Mouse (Mus musculus) regulatory T cell (primary cell): ENCODE data around the gene Tomm40l.

Source experiments
- in situ Hi-C: fragments of 300-600 bp; cut with MboI, MseI; formaldehyde crosslinking; loops from one replicate; pipeline ENCODE4 v1.15.1; 2025; ENCODE audit warnings: high pct_unique_total_duplicates

Tomm40l gene

DNA sequence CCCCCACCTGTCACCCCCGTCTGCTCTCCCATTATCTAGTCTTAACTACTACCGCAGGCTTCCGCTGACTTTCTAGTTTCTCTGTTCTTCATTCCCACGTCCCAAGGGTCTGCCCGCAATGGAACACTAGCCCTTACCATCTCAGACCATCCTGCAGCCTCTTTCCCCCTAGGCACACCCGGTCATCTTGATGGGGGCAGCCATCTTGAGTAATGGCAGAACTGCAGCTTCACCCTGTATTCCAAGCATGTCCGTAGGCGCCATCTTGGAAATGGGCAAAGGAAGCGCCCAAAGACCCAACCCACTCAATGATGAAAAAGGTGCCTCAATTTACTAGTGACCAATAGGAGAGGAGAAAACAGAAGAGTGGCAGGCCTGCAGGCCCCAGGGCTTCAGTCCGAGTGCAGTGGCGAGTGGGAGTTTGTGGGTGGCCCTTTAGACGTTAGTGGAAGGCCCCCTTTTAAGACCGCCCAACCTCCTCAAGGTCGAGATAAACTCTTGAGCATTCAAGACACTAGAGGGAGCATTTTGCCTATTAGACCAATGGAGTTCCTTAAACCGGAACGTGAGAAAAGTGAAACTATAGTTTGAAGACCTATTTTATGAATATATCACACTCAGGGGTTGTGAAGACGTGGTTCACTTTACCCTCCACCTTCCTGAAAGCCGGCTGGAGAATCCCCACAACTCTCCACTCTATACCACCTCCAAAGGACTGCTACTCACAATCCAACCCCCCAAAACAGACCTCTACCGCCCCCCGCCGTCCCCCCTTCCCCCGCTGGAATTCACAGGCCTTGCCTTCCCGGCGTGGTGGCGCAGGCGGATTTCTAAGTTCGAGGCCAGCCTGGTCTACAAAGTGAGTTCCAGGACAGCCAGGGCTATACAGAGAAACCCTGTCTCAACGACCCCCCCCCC is at the start of gene Tomm40l:
TSS of gene Tomm40l (minus strand) at position 277 of the 918 bp plus-strand sequence.
- in situ Hi-C loops, result loop anchor here (5.0 kb wide), 1 partner anchor 100 kb away; no protein-coding TSS in a partner anchor

DNA sequence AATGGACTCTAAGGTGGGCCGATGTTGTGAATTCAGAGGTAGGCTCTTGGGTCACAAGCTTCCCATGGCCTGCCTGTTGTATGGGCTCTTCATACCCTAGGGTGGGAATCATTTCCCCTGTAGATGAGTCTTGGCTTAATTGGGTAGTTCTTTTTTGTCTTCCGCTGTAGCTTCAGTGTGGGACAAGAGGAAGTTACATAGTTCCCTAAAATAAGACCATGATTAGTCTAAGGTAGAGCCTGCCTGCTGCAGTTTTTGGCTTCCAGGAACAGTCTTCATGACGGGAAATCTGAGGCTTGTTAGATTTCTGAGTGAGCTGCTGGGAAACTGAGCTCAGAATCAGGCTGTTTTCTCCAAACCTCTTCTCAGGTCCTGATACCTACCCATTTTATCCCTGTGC is 49.8 kb upstream of the Tomm40l start:
- in situ Hi-C loops, result no loop called here

DNA sequence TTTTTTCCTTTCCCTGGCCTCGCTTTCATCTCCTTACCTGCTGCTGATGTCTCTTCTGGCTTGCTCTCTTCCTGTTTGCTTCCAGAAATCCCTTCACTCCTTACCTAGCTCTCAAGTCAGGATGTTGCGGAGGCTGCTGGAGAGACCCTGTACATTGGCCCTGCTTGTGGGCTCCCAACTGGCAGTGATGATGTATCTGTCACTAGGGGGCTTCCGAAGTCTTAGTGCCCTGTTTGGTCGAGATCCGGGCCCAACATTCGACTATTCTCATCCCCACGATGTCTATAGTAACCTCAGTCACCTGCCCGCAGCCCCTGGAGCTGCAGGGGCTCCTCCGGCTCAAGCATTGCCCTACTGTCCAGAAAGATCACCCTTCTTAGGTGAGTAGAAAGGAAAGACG is 49.3 kb upstream of the Tomm40l start:
- in situ Hi-C loops, result no loop called here

DNA sequence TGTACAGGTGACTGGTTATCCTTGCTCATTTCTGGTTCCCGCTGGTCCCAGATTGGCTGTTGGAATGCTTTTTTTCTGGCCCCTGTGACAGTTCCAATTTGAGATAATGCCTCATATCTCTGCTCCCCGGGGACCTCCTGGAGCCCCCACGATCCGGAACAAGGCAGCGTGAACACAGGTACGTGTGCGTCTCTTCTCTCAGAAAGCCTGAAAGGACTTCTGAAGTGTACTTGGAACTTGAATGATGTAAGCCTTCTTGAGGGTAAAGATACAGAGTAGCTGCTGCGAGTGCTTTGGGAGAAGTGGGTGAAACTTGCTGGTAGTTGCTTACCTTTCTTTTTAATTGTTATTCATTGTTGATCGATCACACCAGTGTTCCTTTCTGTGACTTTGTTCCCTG is 48.9 kb upstream of the Tomm40l start:
- in situ Hi-C loops, result no loop called here

DNA sequence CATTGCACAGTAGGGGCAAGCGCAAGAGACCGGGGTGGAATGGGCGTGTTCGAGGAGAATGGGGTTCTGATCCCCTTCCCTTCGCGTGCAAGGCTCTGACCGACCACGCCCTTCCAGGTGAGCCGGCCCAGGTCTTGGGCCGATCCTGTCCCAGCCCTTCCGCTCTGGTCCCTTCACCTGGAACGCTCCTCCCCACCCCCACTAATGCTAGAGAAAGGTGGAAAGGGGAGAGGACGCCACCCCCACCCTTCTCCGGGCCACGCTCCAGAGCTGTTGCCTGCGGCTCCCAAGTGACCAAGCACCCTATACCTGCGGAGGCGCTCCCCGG is 48.2 kb upstream of the Tomm40l start:
- in situ Hi-C loops, result no loop called here

DNA sequence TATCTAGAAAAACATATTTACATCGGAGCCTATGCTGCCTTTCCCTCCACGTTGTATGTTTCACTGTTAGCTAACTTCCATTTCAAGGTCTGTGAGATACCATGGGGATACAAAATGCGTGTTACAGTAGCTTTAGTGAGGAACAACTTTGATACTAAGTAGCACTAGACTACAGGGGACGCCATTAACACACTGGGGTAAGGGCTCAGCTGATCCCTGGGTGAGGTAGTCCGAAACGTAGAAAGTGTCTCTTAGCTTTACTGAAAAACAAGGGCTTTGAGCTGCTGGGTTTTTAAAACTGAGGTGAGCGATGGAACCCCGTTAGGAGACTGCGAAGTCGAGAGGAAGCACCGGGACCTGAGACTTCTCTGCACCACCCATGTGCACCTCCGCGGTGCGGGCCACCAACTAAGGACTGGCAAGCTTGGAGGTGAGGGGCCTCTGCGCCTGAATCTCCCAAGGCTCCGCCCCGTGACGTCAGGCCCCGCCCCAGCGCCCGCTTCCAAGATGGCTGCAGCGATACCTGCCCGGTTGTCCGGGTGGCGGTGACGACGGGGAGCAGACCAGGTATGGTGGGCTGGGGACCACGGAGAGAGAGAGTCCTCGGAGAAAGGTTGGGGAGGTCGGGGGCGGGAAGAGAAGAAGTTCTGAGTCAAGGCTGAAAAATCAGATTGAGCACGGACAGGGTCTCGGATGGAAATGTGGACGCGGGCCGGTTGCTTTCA is 47.7 kb upstream of the Tomm40l start, which contains the start of gene B4galt3:
TSS of gene B4galt3 (plus strand) at position 481 of the 725 bp plus-strand sequence.
- in situ Hi-C loops, result loop anchor here (10.0 kb wide), 1 partner anchor 155 kb away; the partner anchor contains the start of gene Cfap126

DNA sequence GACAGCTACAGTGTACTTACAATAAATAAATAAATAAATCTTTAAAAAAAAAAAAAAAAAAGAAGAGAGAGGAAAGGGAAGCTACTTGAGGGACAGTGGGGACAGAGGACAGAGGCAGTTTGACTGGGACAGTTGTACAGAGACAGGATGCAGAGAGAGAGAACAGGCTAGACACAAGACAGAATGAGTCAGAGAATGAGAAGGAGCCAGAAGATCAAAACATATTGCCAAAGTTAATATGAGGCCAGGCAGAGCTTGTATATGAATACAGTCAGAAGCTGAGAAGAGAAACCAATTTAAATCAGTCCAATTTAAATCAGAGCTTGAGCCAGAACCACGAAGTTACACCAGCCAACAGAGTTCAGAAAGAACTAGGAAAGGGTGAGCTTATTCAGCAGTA is 46.0 kb upstream of the Tomm40l start:
- in situ Hi-C loops, result loop anchor here (10.0 kb wide), 1 partner anchor 154 kb away; the partner anchor contains the start of gene Cfap126

DNA sequence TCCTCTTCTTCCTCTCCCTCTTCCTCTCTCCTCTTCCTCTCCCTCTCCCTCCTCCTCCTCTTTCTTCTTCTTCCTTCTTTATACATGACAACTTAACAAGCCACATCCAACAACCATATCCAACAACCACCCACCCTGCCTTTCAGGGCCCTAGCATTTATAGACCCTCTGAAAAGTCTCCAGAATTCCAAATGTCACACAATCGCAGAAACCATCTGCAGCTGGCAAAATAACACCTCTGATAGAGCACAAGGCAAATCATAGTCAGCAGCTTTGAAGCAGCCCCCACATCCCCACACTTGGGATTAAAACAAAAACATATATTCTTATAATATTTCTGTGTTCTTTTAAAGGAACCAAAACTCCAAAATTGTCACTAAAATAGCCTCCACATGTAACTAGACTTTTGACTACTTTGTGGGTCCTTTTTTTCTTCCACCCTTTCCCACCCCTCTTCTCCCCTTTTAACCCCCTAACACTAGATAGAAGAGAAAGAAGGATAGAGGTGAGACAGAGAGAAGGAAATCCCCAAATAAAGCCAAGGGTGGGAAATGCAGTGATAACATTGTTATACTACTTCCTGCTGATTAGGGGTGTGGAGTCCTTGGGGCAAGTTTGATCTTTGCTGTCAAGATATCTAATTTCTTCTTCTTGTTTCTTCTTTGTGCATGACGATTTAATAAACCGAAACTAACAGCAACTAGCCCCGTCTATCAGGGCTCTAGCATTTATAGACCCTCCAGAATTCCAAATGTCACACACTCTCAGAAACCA is 43.8 kb upstream of the Tomm40l start:
- in situ Hi-C loops, result loop anchor here (10.0 kb wide), 1 partner anchor 151 kb away; the partner anchor contains the start of gene Cfap126

DNA sequence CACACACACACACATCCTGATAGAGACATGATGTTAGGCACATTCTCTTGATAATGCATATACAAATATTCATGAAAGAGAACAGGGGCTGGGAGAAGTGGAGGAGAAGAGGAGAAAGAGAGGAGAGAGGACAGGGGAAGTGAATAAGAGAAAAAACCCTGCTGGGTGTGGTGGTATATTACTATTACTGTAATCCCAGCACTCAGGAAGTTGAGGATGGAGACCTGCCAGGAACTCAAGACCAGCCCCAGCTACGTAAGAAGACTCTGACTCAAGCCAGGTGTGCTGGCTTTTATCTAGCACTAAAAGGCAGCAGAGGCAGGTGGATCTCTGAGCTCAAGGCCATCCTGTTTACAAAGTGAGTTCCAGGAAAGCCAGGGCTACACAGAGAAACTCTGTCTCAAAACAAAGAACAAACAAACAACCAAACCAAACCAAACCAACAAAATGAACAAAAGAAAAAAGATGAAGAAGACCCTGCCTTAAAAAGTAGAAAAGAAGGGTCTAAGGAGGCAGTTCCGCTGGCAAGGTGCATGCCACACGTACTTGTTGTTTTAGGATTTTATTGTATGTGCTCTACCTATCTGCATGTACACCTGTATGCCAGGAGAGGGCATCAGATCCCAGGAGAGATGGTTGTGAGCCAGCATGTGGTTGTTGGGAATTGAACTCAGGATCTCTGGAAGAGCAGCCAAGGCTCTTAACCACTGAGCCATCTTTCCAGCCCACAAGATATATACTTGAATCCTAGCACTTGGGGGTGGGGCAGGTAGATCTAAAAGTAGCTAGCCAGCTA is 41.5 kb upstream of the Tomm40l start:
- in situ Hi-C loops, result loop anchor here (10.0 kb wide), 1 partner anchor 149 kb away; the partner anchor contains the start of gene Cfap126

DNA sequence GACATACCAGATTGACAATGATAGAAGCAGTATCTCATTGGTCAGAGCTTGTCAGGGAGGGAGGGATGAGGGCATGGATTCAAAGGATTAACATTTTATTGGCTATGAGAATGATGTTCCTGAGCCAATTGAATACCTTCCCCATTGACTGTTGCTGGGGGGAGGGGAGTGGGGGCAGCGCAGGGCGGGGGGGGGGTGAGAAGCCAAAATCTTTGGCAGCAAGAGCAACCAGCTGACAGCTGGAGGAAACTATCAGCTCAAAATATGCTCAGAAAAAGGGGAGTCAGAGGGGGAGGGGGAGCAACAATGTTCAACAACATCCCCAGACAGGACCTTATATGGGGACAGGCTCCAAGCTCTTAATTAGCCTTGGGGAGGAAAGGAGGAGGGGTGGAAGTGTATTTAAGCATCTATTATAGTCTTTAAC is 40.9 kb upstream of the Tomm40l start:
- in situ Hi-C loops, result loop anchor here (10.0 kb wide), 1 partner anchor 148 kb away; the partner anchor contains the start of gene Cfap126

DNA sequence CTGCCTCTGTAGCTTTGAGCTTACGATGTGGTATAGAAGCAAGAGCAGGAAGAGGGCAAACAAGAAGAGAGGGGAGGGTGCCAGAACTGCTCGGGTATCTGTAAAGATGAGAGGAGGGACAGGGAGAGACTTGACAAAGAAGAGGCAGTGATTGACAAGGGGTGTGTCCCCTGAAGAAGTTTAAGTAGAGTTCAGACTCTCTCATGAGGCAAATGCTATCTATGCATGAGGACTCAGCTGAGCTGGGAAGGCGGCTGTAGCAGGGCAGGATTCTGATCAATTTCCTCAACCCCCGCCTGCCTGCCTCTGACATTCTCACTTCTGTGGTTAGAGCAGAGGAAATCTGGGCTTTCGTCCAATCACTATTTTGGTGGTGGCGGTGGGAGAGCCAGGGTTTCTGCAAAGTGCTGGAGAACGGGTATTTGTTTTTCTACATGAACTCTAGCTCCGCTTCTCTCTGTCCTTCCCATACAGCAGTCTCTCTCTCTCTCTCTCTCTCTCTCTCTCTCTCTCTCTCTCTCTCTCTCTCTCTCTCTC is 40.3 kb upstream of the Tomm40l start:
- in situ Hi-C loops, result loop anchor here (10.0 kb wide), 1 partner anchor 148 kb away; the partner anchor contains the start of gene Cfap126

DNA sequence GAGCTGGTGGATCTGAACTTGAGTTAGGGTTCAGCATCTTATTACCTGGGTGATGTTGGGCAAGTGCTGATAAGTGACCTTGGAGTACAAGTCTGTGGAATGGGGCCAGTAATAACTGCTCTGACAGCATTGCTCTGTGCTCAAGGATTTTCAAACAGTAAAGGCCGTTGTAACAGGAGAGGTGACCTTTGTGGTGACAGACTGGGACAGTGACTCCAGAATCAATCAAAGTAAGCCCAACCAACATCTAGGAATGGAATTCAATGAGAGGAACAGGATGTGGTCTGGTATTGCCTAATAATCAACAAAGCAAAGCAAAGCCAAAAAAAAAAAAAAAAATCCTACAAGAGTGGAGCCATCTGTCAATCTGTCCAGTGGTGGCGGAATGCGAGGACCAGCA is 38.0 kb upstream of the Tomm40l start:
- in situ Hi-C loops, result loop anchor here (10.0 kb wide), 1 partner anchor 146 kb away; the partner anchor contains the start of gene Cfap126

DNA sequence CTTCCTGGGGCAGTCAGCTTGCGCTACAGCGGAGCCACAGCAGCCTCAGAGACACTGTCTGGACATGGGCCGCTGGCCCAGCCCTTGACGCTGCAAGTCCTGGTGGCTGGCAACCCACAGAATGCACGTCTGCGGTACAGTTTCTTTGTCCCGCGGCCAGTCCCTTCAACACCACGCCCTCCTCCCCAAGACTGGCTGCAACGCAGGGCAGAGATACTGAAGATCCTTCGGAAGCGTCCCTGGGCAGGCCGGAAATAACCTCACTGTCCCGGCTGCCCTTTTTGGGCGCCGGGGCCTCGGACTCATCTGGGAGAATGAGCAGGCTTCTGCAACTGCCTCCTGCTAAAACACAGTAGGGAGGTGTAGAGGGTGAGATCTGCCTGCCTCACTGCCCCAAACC is 36.6 kb upstream of the Tomm40l start:
- in situ Hi-C loops, result no loop called here

DNA sequence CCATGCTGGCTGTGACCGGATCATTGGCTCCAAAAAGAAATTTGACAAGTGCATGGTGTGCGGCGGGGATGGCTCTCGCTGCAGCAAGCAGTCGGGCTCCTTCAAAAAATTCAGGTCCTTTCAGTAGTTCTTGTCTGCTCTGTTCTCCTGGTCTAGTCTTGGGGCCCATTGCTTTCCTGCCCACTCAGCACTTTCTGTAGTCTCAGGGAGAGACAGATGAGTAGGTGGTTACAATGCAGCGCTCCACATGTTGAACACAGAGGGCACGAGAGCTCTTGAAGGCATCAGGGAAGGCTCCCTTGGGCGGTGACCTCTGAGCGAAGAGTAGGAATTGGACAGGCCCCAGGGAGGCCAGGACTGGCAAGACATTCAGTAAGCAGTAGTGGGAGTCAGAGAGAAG is 35.5 kb upstream of the Tomm40l start:
- in situ Hi-C loops, result no loop called here

DNA sequence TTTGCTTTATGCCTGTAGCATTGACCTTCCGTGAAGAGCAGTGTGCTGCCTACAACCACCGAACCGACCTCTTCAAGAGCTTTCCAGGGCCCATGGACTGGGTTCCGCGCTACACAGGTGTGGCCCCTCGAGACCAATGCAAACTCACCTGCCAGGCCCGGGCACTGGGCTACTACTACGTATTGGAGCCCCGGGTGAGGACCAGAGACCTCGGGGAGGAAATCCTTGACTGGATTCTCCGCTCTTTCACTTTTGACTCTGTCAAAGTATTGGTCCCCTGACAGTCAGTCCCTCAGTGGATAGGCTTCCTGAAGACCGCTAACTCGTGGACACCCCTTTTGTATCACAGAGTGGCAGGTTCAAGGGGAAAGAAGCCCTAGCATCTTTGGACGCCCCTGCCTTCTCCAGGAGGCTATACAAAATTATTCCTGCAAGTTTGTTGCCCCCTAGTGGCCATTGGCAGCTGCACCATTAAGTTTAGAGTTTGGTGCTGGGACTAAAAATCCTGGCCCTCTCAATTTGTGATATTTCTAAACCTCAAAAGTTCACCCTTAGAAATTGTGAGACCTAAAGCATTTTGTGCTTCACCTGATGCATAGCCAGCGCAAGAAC is 34.7 kb upstream of the Tomm40l start:
- in situ Hi-C loops, result no loop called here

DNA sequence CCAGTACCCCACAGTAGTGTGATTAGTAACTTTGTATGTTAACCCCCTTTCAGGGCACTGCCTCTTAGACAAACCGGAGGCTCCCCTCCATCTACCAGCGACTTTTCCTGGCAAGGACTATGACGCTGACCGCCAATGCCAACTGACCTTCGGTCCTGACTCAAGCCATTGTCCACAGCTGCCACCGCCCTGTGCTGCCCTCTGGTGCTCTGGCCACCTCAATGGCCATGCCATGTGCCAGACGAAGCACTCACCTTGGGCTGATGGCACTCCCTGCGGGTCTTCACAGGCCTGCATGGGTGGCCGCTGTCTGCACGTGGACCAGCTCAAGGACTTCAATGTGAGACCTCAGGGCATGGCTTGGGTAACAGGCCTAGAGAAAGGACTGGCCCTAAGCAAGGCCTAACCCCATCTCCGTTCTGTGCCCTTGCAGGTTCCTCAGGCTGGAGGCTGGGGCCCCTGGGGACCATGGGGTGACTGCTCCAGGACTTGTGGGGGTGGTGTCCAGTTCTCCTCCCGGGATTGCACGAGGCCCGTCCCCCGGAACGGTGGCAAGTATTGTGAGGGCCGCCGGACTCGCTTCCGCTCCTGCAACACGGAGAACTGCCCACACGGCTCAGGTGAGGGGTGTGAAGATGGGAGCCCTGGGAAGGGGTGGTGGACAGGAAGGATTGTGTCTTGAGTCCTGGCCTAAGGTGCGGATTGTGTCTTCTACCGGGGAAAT is 33.9 kb upstream of the Tomm40l start:
- in situ Hi-C loops, result no loop called here

DNA sequence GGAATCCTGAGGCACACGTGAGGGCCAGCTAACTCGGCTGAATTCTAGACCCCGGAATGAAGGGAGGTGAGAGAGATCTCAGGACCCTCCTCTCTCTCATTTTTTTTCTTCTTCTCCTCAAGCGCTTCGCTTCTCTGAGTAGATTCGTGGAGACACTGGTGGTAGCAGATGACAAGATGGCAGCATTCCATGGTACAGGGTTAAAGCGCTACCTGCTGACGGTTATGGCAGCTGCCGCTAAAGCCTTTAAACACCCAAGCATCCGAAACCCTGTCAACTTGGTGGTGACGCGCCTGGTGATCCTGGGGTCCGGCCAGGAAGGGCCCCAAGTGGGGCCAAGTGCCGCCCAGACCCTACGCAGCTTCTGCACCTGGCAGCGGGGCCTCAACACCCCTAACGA is 30.1 kb upstream of the Tomm40l start:
- in situ Hi-C loops, result no loop called here

DNA sequence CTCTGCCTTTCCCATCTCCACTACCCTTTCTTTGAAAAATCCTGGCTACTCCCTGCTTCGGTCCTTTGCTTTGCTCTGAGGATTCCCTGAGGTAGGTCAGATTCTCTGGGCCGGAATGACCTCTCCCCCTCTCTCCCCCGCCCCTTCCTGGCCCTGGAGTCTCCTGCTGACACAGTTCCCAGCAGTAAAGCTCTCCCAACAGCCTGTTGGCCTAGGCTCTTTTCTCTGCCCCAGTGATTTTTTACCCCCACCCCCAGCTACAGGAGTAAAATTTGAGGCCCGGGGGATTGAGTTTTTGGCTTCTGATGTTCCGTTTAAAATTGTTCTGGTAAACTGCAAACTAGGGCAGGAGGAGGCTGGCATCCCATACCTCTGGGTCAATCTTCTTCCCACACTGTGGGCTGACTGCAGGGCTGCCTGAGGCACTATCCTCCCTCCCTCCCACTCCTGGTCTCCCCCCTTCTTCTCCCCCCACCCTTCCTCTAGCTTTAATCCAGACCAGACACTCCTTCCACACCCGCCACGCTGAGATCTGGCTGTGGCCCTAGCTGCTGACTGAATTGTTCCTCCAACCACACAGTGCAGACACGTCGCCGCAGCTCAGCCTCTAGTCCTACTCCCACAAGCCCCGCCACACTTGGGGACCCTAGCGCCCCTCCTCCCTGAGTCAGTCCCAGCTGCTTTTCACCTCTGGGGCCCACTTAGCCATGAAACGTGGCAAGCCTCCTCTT is 29.4 kb upstream of the Tomm40l start:
- in situ Hi-C loops, result no loop called here
